Mouse (Mus musculus): Measurements from ENCODE around the gene Kif1bp. TPM values are rescaled to one million over a fixed set of nuclear protein-coding genes. Genes with fewer than 3 reads are reported as not detected.
A peak's percentile ranks its signal among the peaks of the same experiment; 100 is the strongest.
"Not testable (repeated sequence)": the region's sequence is repeated elsewhere in the genome, so short reads cannot be mapped to it uniquely, and the experiment has no call there.

Kif1bp gene
- total RNA-seq, 4 experiments from 2014 or later, result 26.1 to 30.2 (median 28.2) TPM

GRCm38 (mm10) chr10:62511528-62511927, 66.7 kb downstream of the Kif1bp start:
- DNase-seq (ENCODE audit: low spot score in 2 of 2), result no peak

DNA sequence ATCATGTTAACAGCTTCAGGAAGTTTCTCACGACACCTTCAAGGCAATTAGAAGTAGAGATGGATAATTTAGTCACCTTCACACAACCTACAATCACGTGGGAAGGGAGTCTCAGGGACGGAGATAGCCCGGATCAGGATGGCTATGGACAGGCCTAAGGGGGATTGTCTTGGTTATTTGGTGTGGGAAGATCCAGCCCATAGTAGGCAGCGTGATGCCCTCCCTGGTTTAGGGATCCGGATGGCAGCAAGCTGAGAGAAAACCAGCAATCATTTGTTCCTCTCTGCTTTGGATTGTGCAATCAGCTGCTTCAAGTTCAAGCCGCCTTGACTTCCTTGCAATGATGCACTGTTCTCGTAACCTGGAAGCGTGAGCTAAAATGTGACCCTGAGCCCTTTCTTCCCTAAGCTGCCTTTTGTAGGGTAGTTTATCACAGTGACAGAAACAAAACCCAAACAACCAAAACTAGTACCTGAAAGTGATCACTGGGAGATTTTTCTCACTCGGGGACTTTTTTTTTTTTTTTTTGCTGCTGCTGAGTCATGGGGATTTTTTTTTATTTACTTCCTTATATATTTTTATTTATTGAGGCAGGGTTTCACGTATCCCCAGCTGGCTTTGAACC, 69.1 kb downstream of the Kif1bp start:
- no peak for DNase-seq (ENCODE audit: low spot score in 2 of 2)

GRCm38 (mm10) chr10:62508459-62508858, 69.8 kb downstream of the Kif1bp start:
- DNase-seq (ENCODE audit: low spot score in 2 of 2), result no peak

GRCm38 (mm10) chr10:62507591-62508308, 70.5 kb downstream of the Kif1bp start:
- DNase-seq (ENCODE audit: low spot score in 2 of 2), result peak; percentile 29 to 46

GRCm38 (mm10) chr10:62507071-62507470, 71.2 kb downstream of the Kif1bp start:
- DNase-seq (ENCODE audit: low spot score in 2 of 2), result no peak

DNA sequence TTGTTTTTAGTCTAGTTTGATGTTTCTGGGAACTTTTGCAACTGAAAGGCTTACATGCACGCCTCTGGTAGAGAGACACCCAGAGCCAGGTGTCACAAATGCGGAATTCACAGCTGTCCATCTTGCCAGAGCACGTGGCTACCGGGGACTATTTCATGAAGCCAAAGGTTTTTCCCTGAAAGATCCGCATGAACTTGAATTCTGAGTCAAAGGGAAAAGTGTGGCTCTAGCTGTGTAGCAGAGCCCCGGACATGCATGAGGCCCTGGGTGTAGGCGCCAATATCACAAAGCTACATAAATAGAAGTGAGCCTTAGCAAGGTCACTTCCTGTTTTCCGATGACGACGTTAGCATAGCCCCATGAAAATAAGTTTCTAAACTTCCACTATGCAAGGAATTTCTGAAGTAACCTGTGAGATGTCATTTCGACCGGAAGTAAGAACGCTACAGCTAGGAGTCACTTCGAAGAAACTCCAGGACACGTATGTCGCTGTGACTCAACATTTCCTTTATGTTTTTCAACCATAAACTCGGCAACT, 72.2 kb downstream of the Kif1bp start:
- DNase-seq (ENCODE audit: low spot score in 2 of 2), result no peak

DNA sequence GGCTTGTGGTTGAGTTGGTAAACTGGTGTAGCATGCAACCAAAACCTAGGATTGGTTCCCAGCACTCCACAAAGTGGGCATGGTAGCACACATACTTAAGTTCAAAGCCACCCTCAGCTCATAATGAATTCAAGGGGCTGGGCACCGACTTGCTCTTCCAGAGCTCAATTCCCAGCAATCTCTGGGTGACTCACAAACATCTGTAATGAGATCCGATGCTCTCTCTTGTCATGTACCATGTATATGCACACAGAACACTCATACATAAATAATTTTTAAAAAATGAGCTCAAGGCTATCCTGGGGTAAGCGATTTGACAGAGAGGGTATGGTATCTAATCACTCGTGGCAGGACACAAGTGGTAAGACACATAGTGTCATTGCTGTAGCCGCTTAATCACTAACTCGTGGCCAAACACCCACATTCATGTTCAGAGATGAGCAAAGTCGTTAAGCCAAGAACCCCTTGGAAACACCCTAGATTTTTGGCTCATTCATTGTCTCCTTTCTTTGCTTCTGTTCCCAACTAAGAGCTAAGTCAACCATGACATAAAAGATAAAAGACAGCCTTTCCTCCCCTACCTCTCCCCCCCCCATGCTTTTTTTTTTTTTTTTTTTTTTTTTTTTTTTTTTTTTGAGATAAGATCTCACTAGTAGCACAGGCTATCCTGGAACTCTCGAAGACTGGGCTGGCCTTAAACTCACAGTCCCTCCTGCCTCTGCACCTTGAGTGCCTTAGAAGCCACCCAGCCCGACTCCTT, 72.9 kb downstream of the Kif1bp start:
- DNase-seq (ENCODE audit: low spot score in 2 of 2), result no peak

GRCm38 (mm10) chr10:62503836-62504628, 74.2 kb downstream of the Kif1bp start:
- no peak for DNase-seq (ENCODE audit: low spot score in 2 of 2)

DNA sequence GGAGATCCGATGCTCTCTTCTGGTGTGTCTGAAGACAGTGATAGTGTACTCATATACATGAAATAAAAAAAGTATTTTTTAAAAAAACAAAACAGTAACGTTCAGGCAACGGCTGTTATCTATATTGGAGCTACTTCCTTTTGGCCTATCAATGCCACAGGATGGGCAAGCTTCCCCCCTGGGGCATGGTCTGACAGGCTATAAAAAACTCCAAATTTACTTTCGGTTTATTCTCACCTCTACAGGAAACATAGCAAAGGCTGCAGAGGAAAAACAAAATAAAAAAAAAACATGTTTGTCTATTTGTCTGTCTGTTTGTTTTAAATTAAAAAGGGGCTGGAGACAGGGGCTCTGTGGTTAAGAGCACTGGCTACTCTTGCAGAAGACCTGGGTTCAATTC, 74.9 kb downstream of the Kif1bp start:
- no peak for DNase-seq (ENCODE audit: low spot score in 2 of 2)

DNA sequence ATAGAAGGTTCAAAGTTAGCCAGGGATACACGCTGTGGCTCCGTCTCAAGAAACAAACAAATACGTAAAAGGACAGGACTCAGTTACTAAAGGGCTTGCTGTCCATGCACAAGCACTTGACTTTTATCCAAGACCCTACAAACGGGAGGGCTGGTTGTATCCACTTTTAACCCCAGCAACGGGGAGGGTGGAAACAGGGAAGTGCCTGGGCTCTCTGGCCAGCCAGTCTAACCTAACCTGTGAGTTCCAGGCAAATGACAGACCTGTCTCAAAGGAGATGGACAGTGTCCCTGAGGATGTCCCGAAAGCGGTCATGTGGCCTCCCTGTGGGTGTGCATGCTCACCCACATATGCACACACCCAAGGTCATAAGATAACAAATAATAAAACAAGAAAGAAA, 76.3 kb downstream of the Kif1bp start:
- DNase-seq (ENCODE audit: low spot score in 2 of 2), result no peak

- no peak for DNase-seq (ENCODE audit: low spot score in 2 of 2)
Observed at GRCm38 (mm10) chr10:62500916-62501615, 77.2 kb downstream of the Kif1bp start.

DNA sequence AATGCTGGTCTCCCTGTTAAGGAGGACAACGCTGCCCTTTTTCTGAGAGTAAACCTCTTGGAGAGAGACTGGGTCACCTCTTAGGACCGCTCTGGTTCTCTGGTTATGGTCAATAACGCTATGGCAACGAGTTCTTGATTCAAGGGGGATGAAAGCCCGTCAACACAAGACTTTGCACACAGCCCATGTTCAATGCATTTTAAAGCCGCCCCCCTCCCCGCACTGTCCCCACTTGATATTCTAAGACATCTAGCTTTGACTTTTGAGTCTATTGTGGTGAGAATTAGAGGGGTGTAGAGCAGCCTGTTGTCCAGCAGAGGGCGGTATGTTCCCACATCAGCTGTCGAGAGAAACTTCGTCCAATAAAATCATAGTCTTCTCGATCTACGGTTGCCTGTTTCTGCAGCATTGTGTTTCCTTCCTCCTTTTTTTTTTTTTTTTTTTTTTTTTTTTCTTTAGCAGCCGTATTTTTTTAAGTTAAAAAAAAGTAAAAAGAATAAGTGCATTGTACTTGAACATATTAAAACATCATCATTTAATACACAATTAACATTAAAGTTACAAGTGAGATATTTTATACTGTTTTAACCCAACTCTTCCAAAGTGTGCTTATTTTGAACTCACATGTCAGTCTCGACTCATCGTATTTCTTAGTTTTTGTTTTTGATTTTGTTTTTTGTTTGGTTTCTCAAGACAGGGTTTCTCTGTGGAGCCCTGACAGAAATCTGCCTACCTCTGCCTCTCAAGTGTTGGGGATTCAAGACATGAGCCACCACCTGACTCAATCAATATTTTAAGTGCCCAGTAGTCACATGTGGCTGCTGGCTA, 78.0 kb downstream of the Kif1bp start:
- DNase-seq (ENCODE audit: low spot score in 2 of 2), result peak in 1 of 2 experiments; percentile 11

GRCm38 (mm10) chr10:62491681-62492080, 86.6 kb downstream of the Kif1bp start:
- DNase-seq (ENCODE audit: low spot score in 2 of 2), result not testable (repeated sequence)

Other genes starting within 250 kb of the Kif1bp start
- gene Hk1, start 198.5 kb downstream of the Kif1bp start, total RNA-seq (2022), result 1 to 10 TPM; 3.3 to 6.0 (median 5.3) TPM
- not detected for gene Hkdc1, start 156.0 kb downstream of the Kif1bp start, total RNA-seq (2022)
- gene 4930507D05Rik, start 129.0 kb downstream of the Kif1bp start, total RNA-seq (2022), result not detected
- 10 to 100 TPM; 15.1 to 19.9 (median 17.7) TPM for gene Supv3l1, start 128.7 kb downstream of the Kif1bp start, total RNA-seq (2022)
- gene Vps26a, start 91.7 kb downstream of the Kif1bp start, total RNA-seq (2022), result 10 to 100 TPM; 27.5 to 31.7 (median 29.6) TPM
- gene Srgn, start 51.0 kb downstream of the Kif1bp start, total RNA-seq (2022), result 10 to 100 TPM in 1 of 4 experiments, 1 to 10 TPM in 3; 7.1 to 11.8 (median 8.6) TPM
- 10 to 100 TPM; 28.1 to 37.7 (median 31.0) TPM for gene Ddx21, start 23.8 kb upstream of the Kif1bp start, total RNA-seq (2022)
- gene Ddx50, start 72.8 kb upstream of the Kif1bp start, total RNA-seq (2022), result 10 to 100 TPM; 40.1 to 51.0 (median 49.8) TPM
- under 1 TPM; 0.12 to 0.27 (median 0.18) TPM for gene Stox1, start 147.7 kb upstream of the Kif1bp start, total RNA-seq (2022)
- 10 to 100 TPM; 18.3 to 22.5 (median 21.9) TPM for gene Ccar1, start 213.8 kb upstream of the Kif1bp start, total RNA-seq (2022)